Mouse (Mus musculus): Measurements from ENCODE around the gene Atrnl1.
A peak's percentile ranks its signal among the peaks of the same experiment; 100 is the strongest.
"Not testable (repeated sequence)": the region's sequence is repeated elsewhere in the genome, so short reads cannot be mapped to it uniquely, and the experiment has no call there.

Atrnl1 gene

GRCm38 (mm10) chr19:58023216-58023825 is 412.5 kb downstream of the Atrnl1 start:
- no peak for DNase-seq (ENCODE audit: low read depth, low spot score)

DNA sequence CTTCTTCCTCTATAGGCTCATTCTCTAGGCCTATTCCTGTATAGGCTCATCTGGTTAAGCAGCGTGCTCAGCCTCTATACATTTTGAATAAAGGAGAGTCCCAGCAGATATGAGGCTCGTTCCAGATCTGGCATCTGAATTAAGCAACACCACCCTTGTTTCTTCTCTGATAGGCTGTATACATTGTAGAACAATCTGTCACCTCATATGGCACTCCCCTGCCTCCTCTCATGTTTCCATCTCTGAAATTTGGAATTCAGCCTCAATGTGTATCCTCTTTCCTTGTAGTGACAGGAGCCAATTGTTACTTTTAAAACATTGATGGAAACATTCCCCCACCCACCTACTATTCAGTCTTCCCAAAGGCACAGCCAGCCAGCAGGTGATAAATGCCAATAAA is 414.2 kb downstream of the Atrnl1 start:
- peak; percentile 46 for DNase-seq (ENCODE audit: low read depth, low spot score)

- DNase-seq (ENCODE audit: low read depth, low spot score) = peak; percentile 90
Measured at GRCm38 (mm10) chr19:58029661-58030060, 418.8 kb downstream of the Atrnl1 start.

GRCm38 (mm10) chr19:58033241-58033640 is 422.4 kb downstream of the Atrnl1 start:
- DNase-seq (ENCODE audit: low read depth, low spot score) = no peak

GRCm38 (mm10) chr19:58036166-58036565 is 425.3 kb downstream of the Atrnl1 start:
- no peak for DNase-seq (ENCODE audit: low read depth, low spot score)

GRCm38 (mm10) chr19:58043120-58043519 is 432.3 kb downstream of the Atrnl1 start:
- no peak for DNase-seq (ENCODE audit: low read depth, low spot score)

DNA sequence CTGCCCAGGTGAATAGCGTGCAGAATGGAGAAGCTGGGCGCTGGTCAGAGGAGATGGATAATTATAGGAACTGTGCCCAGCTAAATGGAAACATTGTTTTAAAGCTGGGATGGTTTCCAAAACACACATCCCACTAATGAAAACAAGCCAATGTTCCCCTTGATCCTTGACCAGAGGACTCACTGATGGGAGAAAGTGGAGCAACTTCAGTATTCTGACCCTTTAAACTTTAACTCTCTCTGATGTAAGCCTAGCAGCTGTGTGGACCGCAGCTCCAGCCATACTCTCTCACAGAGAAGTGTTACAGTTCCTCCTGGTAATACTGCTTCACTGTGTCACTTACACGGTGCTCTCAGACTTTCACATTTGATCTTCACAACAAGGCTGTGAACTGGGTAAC is 432.7 kb downstream of the Atrnl1 start:
- no peak for DNase-seq (ENCODE audit: low read depth, low spot score)

- DNase-seq (ENCODE audit: low read depth, low spot score) = no peak
Measured at GRCm38 (mm10) chr19:58044816-58045215, 434.0 kb downstream of the Atrnl1 start.

- DNase-seq (ENCODE audit: low read depth, low spot score) = no peak
Measured at GRCm38 (mm10) chr19:58046656-58047055, 435.8 kb downstream of the Atrnl1 start.

DNA sequence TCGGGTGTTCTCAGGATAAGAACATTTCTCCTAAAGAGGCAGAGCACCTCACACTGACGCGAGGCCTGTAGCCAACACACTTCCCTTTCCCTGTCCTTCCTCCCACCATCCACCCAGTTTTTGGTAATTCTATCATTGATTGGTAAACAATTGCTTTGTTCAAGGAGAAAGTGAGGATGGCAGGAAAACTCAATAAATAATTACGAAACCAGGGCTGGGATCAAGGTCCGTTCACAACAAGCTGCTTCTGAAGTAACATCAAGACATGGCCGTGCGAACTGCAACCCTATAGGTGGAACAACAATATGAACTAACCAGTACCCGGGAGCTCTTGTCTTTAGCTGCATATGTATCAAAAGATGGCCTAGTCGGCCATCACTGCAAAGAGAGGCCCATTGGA is 439.6 kb downstream of the Atrnl1 start:
- DNase-seq (ENCODE audit: low read depth, low spot score) = not testable (repeated sequence)

- no peak for DNase-seq (ENCODE audit: low read depth, low spot score)
Measured at GRCm38 (mm10) chr19:58050986-58051385, 440.2 kb downstream of the Atrnl1 start.

GRCm38 (mm10) chr19:58051905-58052304 is 441.1 kb downstream of the Atrnl1 start:
- no peak for DNase-seq (ENCODE audit: low read depth, low spot score)

- no peak for DNase-seq (ENCODE audit: low read depth, low spot score)
Measured at GRCm38 (mm10) chr19:58052444-58053135, 441.8 kb downstream of the Atrnl1 start.

DNA sequence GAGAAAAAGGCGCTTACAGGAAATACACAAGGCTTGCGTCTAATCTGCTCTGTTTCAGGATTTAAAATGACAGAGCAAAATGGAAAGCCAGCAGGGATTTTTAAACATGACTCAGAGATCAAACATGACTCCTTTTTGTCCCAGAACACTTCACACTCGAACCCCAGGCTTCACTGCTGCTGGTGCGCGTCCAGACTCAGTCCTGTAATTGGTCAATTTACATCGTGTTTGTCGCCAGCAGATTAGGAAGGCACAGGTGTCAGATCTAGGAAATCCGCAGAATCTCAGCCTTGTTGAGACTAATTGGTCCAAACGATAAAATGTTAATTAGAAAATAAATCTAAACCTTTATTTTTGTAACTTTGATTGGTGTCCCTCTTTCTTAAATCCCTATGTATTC is 448.9 kb downstream of the Atrnl1 start:
- no peak for DNase-seq (ENCODE audit: low read depth, low spot score)

GRCm38 (mm10) chr19:58060199-58060853 is 449.5 kb downstream of the Atrnl1 start:
- DNase-seq (ENCODE audit: low read depth, low spot score) = no peak

DNA sequence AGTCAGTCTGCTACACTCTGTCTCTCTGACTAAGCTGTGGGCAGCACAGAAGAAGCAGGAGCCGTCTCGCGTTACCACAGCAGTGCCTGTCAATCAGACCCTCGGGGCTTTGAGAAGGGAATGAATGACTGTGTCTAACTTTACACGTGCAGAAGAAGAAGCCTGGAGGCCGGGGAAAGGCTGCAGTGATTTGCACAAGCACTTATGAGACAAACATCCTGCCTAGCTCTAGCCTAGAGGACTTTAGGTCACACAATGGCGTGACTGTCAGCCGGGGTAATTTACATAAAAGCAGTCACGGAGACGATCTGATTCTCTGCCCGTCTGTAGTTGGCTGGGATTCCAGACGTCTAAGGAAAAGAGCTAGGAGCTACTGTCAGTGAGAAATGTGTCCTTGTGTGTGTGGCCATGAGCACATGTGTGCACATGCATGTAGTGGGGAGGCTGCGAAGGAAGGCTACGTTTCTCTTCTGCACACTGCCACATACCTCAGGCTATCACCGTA is 450.1 kb downstream of the Atrnl1 start:
- no peak for DNase-seq (ENCODE audit: low read depth, low spot score)

GRCm38 (mm10) chr19:58061933-58062332 is 451.1 kb downstream of the Atrnl1 start:
- DNase-seq (ENCODE audit: low read depth, low spot score) = no peak

DNA sequence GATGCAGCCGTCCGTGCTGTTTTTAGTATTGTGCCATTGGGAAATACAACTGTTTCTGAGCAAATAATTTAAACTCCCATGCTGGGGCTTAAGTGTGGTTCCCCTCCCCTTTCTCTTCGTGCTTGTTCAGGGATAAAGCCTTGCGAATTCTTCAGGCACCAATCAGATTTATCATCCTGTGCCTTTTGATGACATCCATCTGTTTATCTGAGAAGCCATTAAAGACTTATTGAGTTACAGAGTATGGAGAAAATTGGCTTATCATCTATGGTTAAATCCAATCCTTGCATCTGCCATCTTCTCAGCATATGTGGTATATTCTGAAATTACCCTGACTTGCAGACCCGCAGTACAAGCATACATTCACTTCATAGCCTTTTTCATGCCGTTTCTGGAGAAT is 452.7 kb downstream of the Atrnl1 start:
- no peak for DNase-seq (ENCODE audit: low read depth, low spot score)

GRCm38 (mm10) chr19:58064116-58065000 is 453.5 kb downstream of the Atrnl1 start:
- no peak for DNase-seq (ENCODE audit: low read depth, low spot score)

DNA sequence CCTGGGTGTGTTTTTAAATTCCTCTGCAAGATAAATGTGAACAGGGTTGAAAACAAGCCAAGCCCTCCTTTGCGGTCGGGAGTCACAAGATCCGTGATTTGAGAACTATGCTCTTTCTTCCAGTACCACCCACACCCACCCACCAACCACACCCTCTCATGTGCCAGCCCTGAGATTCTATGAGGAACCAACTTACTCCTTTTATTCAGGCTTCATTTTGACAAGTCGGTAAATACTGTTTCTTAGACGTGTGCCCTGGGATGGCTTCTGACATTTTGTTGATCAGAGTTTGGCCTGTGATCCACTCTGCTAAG is 454.1 kb downstream of the Atrnl1 start:
- DNase-seq (ENCODE audit: low read depth, low spot score) = no peak

- DNase-seq (ENCODE audit: low read depth, low spot score) = no peak
Measured at GRCm38 (mm10) chr19:58065514-58065913, 454.7 kb downstream of the Atrnl1 start.

DNA sequence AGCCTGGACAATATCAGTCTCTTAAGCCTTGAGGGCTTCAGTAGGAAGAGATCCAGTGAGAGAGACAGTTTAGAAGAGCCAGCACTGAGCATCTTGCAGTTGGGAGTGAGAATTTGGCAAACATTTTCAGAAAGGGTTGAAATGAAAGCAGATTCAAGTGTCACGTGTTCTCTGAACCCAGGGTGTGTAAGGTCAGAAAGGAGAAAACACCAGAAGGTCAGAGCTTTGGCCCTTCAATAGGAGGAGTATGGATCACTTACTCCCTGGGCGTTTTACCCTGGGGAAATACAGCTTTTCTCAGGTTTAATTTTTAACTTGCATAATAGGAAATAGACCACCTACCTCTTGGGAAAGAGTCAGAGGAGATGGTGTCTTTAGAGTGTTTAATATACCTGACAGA is 457.3 kb downstream of the Atrnl1 start:
- DNase-seq (ENCODE audit: low read depth, low spot score) = no peak

Measured in telencephalon, adult 2 months (tissue).